Mouse (Mus musculus): Measurements from ENCODE around the gene Ccl25. TPM values are rescaled to one million over a fixed set of nuclear protein-coding genes. Genes with fewer than 3 reads are reported as not detected.

The Ccl25 gene
- total RNA-seq, 1 experiment from 2014 or later, result 16.1 TPM

Other genes with a start within 250 kb of the Ccl25 start
- gene Cd209f, start 219.4 kb upstream of the Ccl25 start, total RNA-seq (2021), result 0.34 and 2.1 TPM in 2 replicates
- gene Cd209g, start 191.1 kb upstream of the Ccl25 start, total RNA-seq (2021), result 0.30 TPM in 1 of 2 replicates, not detected in the other
- 29.6 and 34.9 TPM in 2 replicates for gene Evi5l, start 158.6 kb upstream of the Ccl25 start, total RNA-seq (2021)
- 3.7 and 4.7 TPM in 2 replicates for gene Prr36, start 107.8 kb upstream of the Ccl25 start, total RNA-seq (2021)
- 12.7 and 16.6 TPM in 2 replicates for gene Lrrc8e, start 98.4 kb upstream of the Ccl25 start, total RNA-seq (2021)
- gene Map2k7, start 86.5 kb upstream of the Ccl25 start, total RNA-seq (2021), result 75.9 and 86.0 TPM in 2 replicates
- not detected in 2 replicates for gene Gm49320, start 86.3 kb upstream of the Ccl25 start, total RNA-seq (2021)
- gene Tgfbr3l, start 77.0 kb upstream of the Ccl25 start, total RNA-seq (2021), result 12.2 and 12.4 TPM in 2 replicates
- gene Snapc2, start 72.1 kb upstream of the Ccl25 start, total RNA-seq (2021), result 21.0 and 24.3 TPM in 2 replicates
- gene Ctxn1, start 65.9 kb upstream of the Ccl25 start, total RNA-seq (2021), result 7.9 and 11.3 TPM in 2 replicates
- 142 and 154 TPM in 2 replicates for gene Timm44, start 49.3 kb upstream of the Ccl25 start, total RNA-seq (2021)
- 93.4 and 102 TPM in 2 replicates for gene Elavl1, start 203 bp downstream of the Ccl25 start, total RNA-seq (2021)
- 16.4 and 20.5 TPM in 2 replicates for gene Cers4, start 167.8 kb downstream of the Ccl25 start, total RNA-seq (2021)

Measured in adrenal gland, postnatal 14 days (tissue).